ENCODE assay signal across 19 mouse cellular contexts in genomic region chr13:93010524-93010923, GRCm38 (mm10).
DNase-seq lines count a peak whose midpoint lies in the region; ATAC-seq and TF ChIP-seq lines count a peak whose summit lies in the region.
"Had no signal": no experiment of that assay in that cellular context is flagged by ENCODE, and none has a peak within 500 bp of the region (broad histone marks: within the 10 kb centered on the region; RNA-seq: fewer than 3 reads in every experiment).

No protein-coding gene starts in this region.

- intact Hi-C loops in left cerebral cortex, postnatal 25 days (cut with DNase I) = no loop called here

- H3K27ac ChIP-seq in hindbrain, postnatal 0 days = no peak overlapping the region
- no peak overlapping the region for H3K27ac ChIP-seq in hindbrain, embryonic 13.5 days
- H3K27ac ChIP-seq in midbrain, postnatal 0 days (ENCODE audit: low read depth, low read length) = peak overlapping the region; percentile 7; the same call in 1 of the 2 replicates
- H3K27ac ChIP-seq in midbrain, embryonic 10.5 days (replicated peaks) = no peak overlapping the region
- H3K27ac ChIP-seq: heart, adult 2 months; liver, embryonic 14.5 days; lung, embryonic 15.5 days; macrophage had no signal

- no peak for TF ChIP-seq CTCF in hindbrain, postnatal 0 days (IDR thresholded peaks at IDR 0.05; ENCODE audit: low read depth)
- no peak for TF ChIP-seq CTCF in midbrain, postnatal 0 days (IDR thresholded peaks at IDR 0.05)

- H3K36me3 ChIP-seq in hindbrain, postnatal 0 days (ENCODE audit: insufficient read depth, low read length) = no peaks in the 10 kb centered on the region
- H3K36me3 ChIP-seq in hindbrain, embryonic 13.5 days = no peaks in the 10 kb centered on the region
- no peaks in the 10 kb centered on the region for H3K36me3 ChIP-seq in midbrain, postnatal 0 days (ENCODE audit: insufficient read depth, low read length)
- no peaks in the 10 kb centered on the region for H3K36me3 ChIP-seq in midbrain, embryonic 10.5 days
- H3K36me3 ChIP-seq: lung, embryonic 15.5 days had no signal

- no peaks in the 10 kb centered on the region for H3K4me1 ChIP-seq in hindbrain, postnatal 0 days (ENCODE audit: insufficient read depth, low read length)
- H3K4me1 ChIP-seq in hindbrain, embryonic 13.5 days (replicated peaks) = no peaks in the 10 kb centered on the region
- no peaks in the 10 kb centered on the region for H3K4me1 ChIP-seq in midbrain, postnatal 0 days (ENCODE audit: insufficient read depth, low read length)
- no peaks in the 10 kb centered on the region for H3K4me1 ChIP-seq in midbrain, embryonic 10.5 days

- no peak overlapping the region for H3K4me3 ChIP-seq in hindbrain, postnatal 0 days (ENCODE audit: low read length)
- H3K4me3 ChIP-seq in hindbrain, embryonic 13.5 days = no peak overlapping the region
- no peak overlapping the region for H3K4me3 ChIP-seq in midbrain, postnatal 0 days (ENCODE audit: low read depth, low read length)
- no peak overlapping the region for H3K4me3 ChIP-seq in midbrain, embryonic 10.5 days
- H3K4me3 ChIP-seq: heart, adult 2 months; lung, embryonic 15.5 days had no signal

- no peak overlapping the region for H3K4me2 ChIP-seq in hindbrain, postnatal 0 days (ENCODE audit: low read depth, low read length)
- H3K4me2 ChIP-seq in hindbrain, embryonic 13.5 days = no peak overlapping the region
- no peak overlapping the region for H3K4me2 ChIP-seq in midbrain, postnatal 0 days (ENCODE audit: low read depth, low read length, poor library complexity, severe bottlenecking)
- H3K4me2 ChIP-seq: lung, embryonic 15.5 days; midbrain, embryonic 11.5 days had no signal

- ATAC-seq in hindbrain, postnatal 0 days = 0 out of 2 replicates have a peak, but pooled peaks have one; percentile 29
- ATAC-seq in hindbrain, embryonic 13.5 days (ENCODE audit: low FRiP score) = no peak
- ATAC-seq in midbrain, postnatal 0 days (ENCODE audit: low FRiP score) = no peak
- ATAC-seq in CD4-positive, CD25-positive, alpha-beta regulatory T cell, adult 4 months = no peak
- ATAC-seq: Patski had no signal

- no peaks in the 10 kb centered on the region for H3K27me3 ChIP-seq in hindbrain, postnatal 0 days (ENCODE audit: insufficient read depth, low read length)
- H3K27me3 ChIP-seq in hindbrain, embryonic 13.5 days = no peaks in the 10 kb centered on the region
- H3K27me3 ChIP-seq in midbrain, postnatal 0 days (ENCODE audit: insufficient read depth, low read length) = no peaks in the 10 kb centered on the region
- H3K27me3 ChIP-seq in midbrain, embryonic 10.5 days (ENCODE audit: low read depth, poor library complexity, severe bottlenecking) = no peaks in the 10 kb centered on the region
- H3K27me3 ChIP-seq: lung, embryonic 15.5 days; Patski had no signal

- no peaks in the 10 kb centered on the region for H3K9me3 ChIP-seq in hindbrain, postnatal 0 days (ENCODE audit: low read length)
- H3K9me3 ChIP-seq in hindbrain, embryonic 13.5 days = no peaks in the 10 kb centered on the region
- H3K9me3 ChIP-seq in midbrain, postnatal 0 days (ENCODE audit: low read length) = no peaks in the 10 kb centered on the region
- no peaks in the 10 kb centered on the region for H3K9me3 ChIP-seq in midbrain, embryonic 10.5 days (replicated peaks)
- H3K9me3 ChIP-seq: lung, embryonic 15.5 days had no signal

- 66% methylated on average over 7 of the region's 7 CpGs for WGBS in hindbrain, postnatal 0 days
- 81% methylated on average over 7 of the region's 7 CpGs for WGBS in hindbrain, embryonic 13.5 days
- WGBS in midbrain, postnatal 0 days = 73% methylated on average over 7 of the region's 7 CpGs
- 86% methylated on average over 7 of the region's 7 CpGs for WGBS in midbrain, embryonic 10.5 days

- DNase-seq in hindbrain, postnatal 0 days (ENCODE audit: low spot score) = no peak
- DNase-seq in midbrain, postnatal 0 days (ENCODE audit: low spot score) = peak; percentile 6
- no peak for DNase-seq in midbrain, embryonic 10.5 days (ENCODE audit: low spot score)
- DNase-seq in left cerebral cortex, postnatal 25 days (ENCODE audit: low spot score in 2 of 2) = peak; percentile 60 to 86
- no peak for DNase-seq in ovary, adult 18-20 months (ENCODE audit: low spot score)
- DNase-seq: adrenal gland, adult 8-10 months; cerebellum, adult 9-11 months; gastrocnemius, postnatal 14 days; heart, adult 2 months; heart, postnatal 4 days; kidney, adult 2 months; kidney, postnatal 10 days had no signal

- H3K9ac ChIP-seq in hindbrain, postnatal 0 days (replicated peaks; ENCODE audit: low read length) = no peak overlapping the region
- no peak overlapping the region for H3K9ac ChIP-seq in hindbrain, embryonic 13.5 days
- H3K9ac ChIP-seq in midbrain, postnatal 0 days (replicated peaks; ENCODE audit: low read length, poor library complexity, severe bottlenecking) = no peak overlapping the region
- H3K9ac ChIP-seq: liver, embryonic 14.5 days; lung, embryonic 15.5 days had no signal

Comparison
In these comparisons a context has a peak if more than half of its experiments do, and no peak if none do; other contexts are left out.
1. DNase-seq: peak in midbrain, postnatal 0 days (single experiment) and left cerebral cortex, postnatal 25 days (2 of 2); none in hindbrain, postnatal 0 days (single experiment), midbrain, embryonic 10.5 days (single experiment) and ovary, adult 18-20 months (single experiment).